Mouse (Mus musculus): ENCODE data around the gene Plch2. TPM values are rescaled to one million over a fixed set of nuclear protein-coding genes. Genes with fewer than 3 reads are reported as not detected.

Gene Plch2
- polyA plus RNA-seq, 1 experiment from 2014 or later, result 4.6 TPM

DNA sequence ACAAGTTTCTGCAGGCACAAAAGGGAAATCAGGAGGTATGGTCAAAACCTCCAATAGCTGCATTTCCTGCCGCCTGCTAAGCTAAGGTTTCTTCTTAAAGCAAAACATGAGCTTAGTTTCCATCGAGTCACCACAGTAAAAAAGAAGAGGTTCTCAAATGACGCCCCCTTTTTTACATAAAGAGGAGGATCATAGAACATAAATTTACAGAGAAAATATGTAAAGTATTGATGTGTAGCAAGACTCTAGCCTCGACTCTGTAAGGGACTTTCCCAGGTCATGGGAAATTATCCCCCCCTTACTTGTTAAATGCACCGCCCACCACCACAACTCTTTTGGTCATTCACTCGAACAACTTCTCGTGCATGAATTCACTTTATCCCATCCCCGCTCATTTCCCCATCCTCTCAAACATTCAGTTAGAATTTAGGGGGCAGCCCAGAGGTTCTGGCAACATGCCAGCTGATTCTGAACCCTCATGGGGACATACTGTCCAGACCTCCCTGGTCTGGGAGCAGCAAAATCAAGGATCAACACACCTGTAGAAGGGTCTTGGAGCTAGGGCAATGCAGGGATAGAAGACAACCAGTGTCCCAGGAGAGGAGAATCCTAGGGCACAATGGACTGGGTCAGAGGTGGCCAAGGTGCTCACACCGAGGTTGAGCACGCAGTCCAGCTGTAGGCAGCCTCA is 113.8 kb downstream of the Plch2 start:
- Histone ChIP-seq H3K36me3 (ENCODE audit: insufficient read depth, low read length) (no peaks in the 10 kb centered on the region), H3K9me3 (ENCODE audit: low read length) (no peaks in the 10 kb centered on the region), H3K27me3 (replicated peaks; ENCODE audit: insufficient read depth, low read length) (no peaks in the 10 kb centered on the region), H3K4me3 (ENCODE audit: low read depth, low read length) (no peak overlapping the region), H3K9ac (replicated peaks; ENCODE audit: low read depth) (no peak overlapping the region), H3K4me1 (ENCODE audit: insufficient read depth, low read depth, low read length) (no peaks in the 10 kb centered on the region), H3K27ac (ENCODE audit: low read length) (no peak overlapping the region), H3K4me2 (replicated peaks; ENCODE audit: low read depth, low read length) (no peak overlapping the region)
- no peak for ATAC-seq
- no peak for DNase-seq (ENCODE audit: low spot score)
- no peak for TF ChIP-seq EP300 (IDR thresholded peaks at IDR 0.05)
- TF ChIP-seq CTCF (IDR thresholded peaks at IDR 0.05), result no peak
- WGBS, result 78% methylated on average over 10 of the region's 10 CpGs

DNA sequence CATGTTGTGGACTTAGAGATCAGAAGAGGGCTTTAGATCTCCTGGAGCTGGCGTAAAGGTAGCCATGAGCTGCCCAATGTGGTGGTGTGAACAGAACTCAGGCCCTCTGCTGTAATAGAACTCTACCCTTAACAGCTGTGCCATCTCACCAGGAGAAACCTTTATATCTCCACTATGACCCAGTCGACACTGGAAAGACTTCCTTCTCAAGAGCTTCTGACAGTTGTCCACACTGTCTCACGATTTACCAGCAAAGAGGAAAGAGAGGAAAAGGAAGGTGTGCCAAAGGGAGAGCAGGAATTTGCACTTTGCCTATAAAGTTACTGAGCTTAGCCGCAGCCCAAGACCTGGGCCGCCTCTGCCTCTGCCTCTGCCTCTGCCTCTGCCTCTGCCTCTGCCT is 114.8 kb downstream of the Plch2 start:
- 79% methylated on average over 5 of the region's 5 CpGs for WGBS
- no peaks in the 10 kb centered on the region for H3K9me3 ChIP-seq (ENCODE audit: low read length)
- TF ChIP-seq CTCF (IDR thresholded peaks at IDR 0.05), result no peak
- no peak for TF ChIP-seq EP300 (IDR thresholded peaks at IDR 0.05)
- H3K9ac ChIP-seq (replicated peaks; ENCODE audit: low read depth), result no peak overlapping the region
- no peak for DNase-seq (ENCODE audit: low spot score)
- no peaks in the 10 kb centered on the region for H3K27me3 ChIP-seq (replicated peaks; ENCODE audit: insufficient read depth, low read length)
- no peak overlapping the region for H3K4me2 ChIP-seq (replicated peaks; ENCODE audit: low read depth, low read length)
- H3K27ac ChIP-seq (ENCODE audit: low read length), result no peak overlapping the region
- no peak overlapping the region for H3K4me3 ChIP-seq (ENCODE audit: low read depth, low read length)
- ATAC-seq, result no peak
- H3K36me3 ChIP-seq (ENCODE audit: insufficient read depth, low read length), result no peaks in the 10 kb centered on the region
- H3K4me1 ChIP-seq (ENCODE audit: insufficient read depth, low read depth, low read length), result no peaks in the 10 kb centered on the region

DNA sequence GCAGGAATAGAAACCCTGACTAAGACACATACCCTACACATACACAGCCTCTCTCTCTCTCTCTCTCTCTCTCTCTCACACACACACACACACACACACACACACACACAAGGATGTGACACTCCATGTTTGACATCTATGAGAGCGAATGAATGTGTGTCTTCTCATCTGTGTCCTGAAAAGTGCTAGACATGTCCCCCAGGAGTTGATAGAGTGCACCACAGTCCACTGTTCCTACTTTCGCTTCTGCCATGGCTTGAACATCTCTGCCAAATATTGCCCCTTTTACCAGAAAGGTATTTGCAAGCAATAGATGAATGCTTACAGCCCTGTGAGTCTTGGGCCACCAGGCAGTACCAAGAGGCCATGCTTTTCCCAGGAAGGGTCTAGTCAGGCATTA is 116.4 kb downstream of the Plch2 start:
- H3K27me3 ChIP-seq (replicated peaks; ENCODE audit: insufficient read depth, low read length), result no peaks in the 10 kb centered on the region
- no peak overlapping the region for H3K27ac ChIP-seq (ENCODE audit: low read length)
- H3K9me3 ChIP-seq (ENCODE audit: low read length), result no peaks in the 10 kb centered on the region
- 81% methylated on average over 2 of the region's 2 CpGs for WGBS
- no peak overlapping the region for H3K4me3 ChIP-seq (ENCODE audit: low read depth, low read length)
- TF ChIP-seq CTCF (IDR thresholded peaks at IDR 0.05) (no peak), EP300 (IDR thresholded peaks at IDR 0.05) (no peak)
- ATAC-seq (no peak), DNase-seq (ENCODE audit: low spot score) (no peak)
- H3K9ac ChIP-seq (replicated peaks; ENCODE audit: low read depth), result no peak overlapping the region
- H3K4me1 ChIP-seq (ENCODE audit: insufficient read depth, low read depth, low read length), result no peaks in the 10 kb centered on the region
- no peak overlapping the region for H3K4me2 ChIP-seq (replicated peaks; ENCODE audit: low read depth, low read length)
- no peaks in the 10 kb centered on the region for H3K36me3 ChIP-seq (ENCODE audit: insufficient read depth, low read length)

DNA sequence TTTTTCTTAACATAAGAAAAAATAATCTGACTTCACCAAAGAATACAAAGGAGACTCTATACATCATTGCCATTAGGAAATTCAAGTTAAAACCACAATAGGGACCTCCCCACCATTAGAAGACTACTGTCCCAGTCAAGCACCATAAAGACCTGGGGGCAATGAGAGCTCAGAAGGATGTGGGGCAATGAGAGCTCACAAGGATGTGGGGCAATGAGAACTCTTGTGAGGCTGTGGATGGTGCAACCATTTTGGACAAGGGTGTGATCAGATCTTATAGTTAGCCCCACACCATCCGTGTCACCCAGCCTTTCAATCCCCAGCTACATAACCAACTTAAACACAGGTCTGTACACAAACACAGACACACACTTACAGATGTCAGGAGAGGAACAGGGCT is 118.8 kb downstream of the Plch2 start:
- Histone ChIP-seq H3K27ac (ENCODE audit: low read length) (no peak overlapping the region), H3K4me1 (ENCODE audit: insufficient read depth, low read depth, low read length) (no peaks in the 10 kb centered on the region), H3K4me3 (ENCODE audit: low read depth, low read length) (no peak overlapping the region), H3K36me3 (ENCODE audit: insufficient read depth, low read length) (no peaks in the 10 kb centered on the region), H3K9me3 (ENCODE audit: low read length) (no peaks in the 10 kb centered on the region), H3K4me2 (replicated peaks; ENCODE audit: low read depth, low read length) (no peak overlapping the region), H3K9ac (replicated peaks; ENCODE audit: low read depth) (no peak overlapping the region), H3K27me3 (replicated peaks; ENCODE audit: insufficient read depth, low read length) (no peaks in the 10 kb centered on the region)
- no peak for DNase-seq (ENCODE audit: low spot score)
- ATAC-seq, result no peak
- TF ChIP-seq CTCF (IDR thresholded peaks at IDR 0.05), result no peak
- no peak for TF ChIP-seq EP300 (IDR thresholded peaks at IDR 0.05)
- 36% methylated on average over 1 of the region's 1 CpGs for WGBS

DNA sequence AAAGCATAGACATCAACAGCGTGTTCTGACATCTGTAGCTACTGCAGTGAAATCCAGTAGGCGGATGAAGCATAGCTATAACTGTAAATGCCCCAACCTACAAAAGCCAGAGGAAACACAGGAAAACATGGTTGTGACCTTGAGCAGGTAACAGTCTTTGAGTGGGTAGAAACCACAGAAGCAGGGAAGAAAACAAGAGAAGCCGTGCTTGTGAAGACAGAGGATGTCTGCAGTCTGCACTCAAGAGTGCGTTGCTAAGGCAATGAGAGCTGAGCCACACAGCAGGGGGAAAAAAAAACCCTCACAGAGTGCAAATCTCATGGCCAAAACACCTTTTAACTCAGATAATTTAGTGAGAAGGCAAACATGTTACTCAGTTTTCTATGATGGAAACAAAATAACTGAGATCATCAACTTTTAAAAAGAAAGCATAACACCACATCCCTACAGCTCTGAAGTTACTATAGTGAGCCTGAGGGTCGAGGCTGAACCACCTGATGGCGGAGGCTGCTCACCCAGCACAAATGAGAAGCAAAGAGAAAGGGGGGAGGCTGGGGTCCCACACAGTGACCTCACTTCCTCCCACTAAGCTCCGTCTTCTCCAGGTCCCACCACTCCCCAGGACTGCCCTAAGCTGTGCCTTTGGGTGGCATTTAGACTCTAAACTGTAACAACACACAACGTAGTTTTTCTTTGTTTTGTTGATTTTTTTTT is 119.9 kb downstream of the Plch2 start:
- Histone ChIP-seq H3K4me1 (ENCODE audit: insufficient read depth, low read depth, low read length) (no peaks in the 10 kb centered on the region), H3K9me3 (ENCODE audit: low read length) (no peaks in the 10 kb centered on the region), H3K4me3 (ENCODE audit: low read depth, low read length) (no peak overlapping the region), H3K9ac (replicated peaks; ENCODE audit: low read depth) (no peak overlapping the region), H3K27me3 (replicated peaks; ENCODE audit: insufficient read depth, low read length) (no peaks in the 10 kb centered on the region), H3K4me2 (replicated peaks; ENCODE audit: low read depth, low read length) (no peak overlapping the region), H3K27ac (ENCODE audit: low read length) (no peak overlapping the region), H3K36me3 (ENCODE audit: insufficient read depth, low read length) (no peaks in the 10 kb centered on the region)
- WGBS, result 57% methylated on average over 8 of the region's 8 CpGs
- no peak for ATAC-seq
- no peak for DNase-seq (ENCODE audit: low spot score)
- TF ChIP-seq EP300 (IDR thresholded peaks at IDR 0.05) (no peak), CTCF (IDR thresholded peaks at IDR 0.05) (no peak)

DNA sequence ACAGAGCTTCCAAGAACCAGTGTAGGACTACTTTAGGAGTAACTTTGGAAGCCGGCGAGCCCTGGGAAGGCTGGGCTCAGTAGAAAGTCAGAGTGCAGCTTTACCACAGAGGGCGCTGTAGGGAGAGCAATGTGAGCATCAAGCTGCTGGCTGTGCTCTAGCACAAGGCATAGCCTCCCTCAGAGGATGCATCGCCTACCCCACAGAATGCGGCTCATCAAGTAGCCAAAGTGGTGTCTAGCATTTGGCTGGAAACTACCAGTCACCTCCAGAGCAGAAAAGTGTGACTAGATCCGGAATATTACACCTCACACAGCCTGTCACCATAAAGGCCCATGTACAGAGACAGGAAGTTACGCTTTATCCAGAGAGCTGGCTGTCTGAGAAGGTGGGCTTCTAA is 120.8 kb downstream of the Plch2 start:
- TF ChIP-seq CTCF (IDR thresholded peaks at IDR 0.05), result no peak
- no peak for TF ChIP-seq EP300 (IDR thresholded peaks at IDR 0.05)
- no peak overlapping the region for H3K4me2 ChIP-seq (replicated peaks; ENCODE audit: low read depth, low read length)
- 78% methylated on average over 7 of the region's 7 CpGs for WGBS
- H3K27ac ChIP-seq (ENCODE audit: low read length), result no peak overlapping the region
- no peak overlapping the region for H3K4me3 ChIP-seq (ENCODE audit: low read depth, low read length)
- H3K27me3 ChIP-seq (replicated peaks; ENCODE audit: insufficient read depth, low read length), result no peaks in the 10 kb centered on the region
- H3K36me3 ChIP-seq (ENCODE audit: insufficient read depth, low read length), result no peaks in the 10 kb centered on the region
- ATAC-seq (no peak), DNase-seq (ENCODE audit: low spot score) (no peak)
- H3K9ac ChIP-seq (replicated peaks; ENCODE audit: low read depth), result no peak overlapping the region
- H3K9me3 ChIP-seq (ENCODE audit: low read length), result no peaks in the 10 kb centered on the region
- H3K4me1 ChIP-seq (ENCODE audit: insufficient read depth, low read depth, low read length), result no peaks in the 10 kb centered on the region

Data from lung, postnatal 0 days (tissue).